ENCODE assay signal across 9 mouse cellular contexts in the genomic region with DNA sequence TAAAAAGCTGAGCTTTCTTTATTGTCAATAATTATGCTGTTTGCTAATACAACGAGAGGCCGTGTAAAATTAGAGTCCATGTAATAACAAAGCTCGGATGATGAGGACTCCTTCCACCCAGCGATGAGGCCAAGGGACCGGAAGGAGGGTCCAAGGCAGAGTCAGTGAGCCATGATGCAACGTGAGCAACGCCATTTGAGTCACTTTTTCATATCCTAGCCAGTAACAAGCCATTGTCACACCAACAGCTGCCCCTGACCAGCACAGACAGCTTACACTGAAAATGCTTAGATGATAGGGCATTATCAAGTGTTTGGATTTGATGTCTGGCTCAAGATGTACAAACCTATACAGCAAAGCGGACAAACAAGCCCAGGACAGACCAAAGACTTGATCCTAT.
DNase-seq lines count a peak whose midpoint lies in the region; ATAC-seq and TF ChIP-seq lines count a peak whose summit lies in the region.
"Had no signal": no experiment of that assay in that cellular context is flagged by ENCODE, and none has a peak within 500 bp of the region (broad histone marks: within the 10 kb centered on the region; RNA-seq: fewer than 3 reads in every experiment).

No protein-coding gene starts in this region.

- no peak for ATAC-seq in heart, embryonic 15.5 days (replicated peaks; ENCODE audit: insufficient number of reproducible peaks, insufficient read depth, low FRiP score, low read depth)
- ATAC-seq in hindbrain, embryonic 13.5 days (ENCODE audit: low FRiP score), result no peak
- no peak for ATAC-seq in midbrain, embryonic 14.5 days (ENCODE audit: low FRiP score, low TSS enrichment)
- ATAC-seq in CD4-positive, CD25-positive, alpha-beta regulatory T cell, adult 4 months, result no peak
- no peak for ATAC-seq in activated CD4-positive, CD25-positive, alpha-beta regulatory T cell, adult 4 months

- H3K27ac ChIP-seq in heart, embryonic 15.5 days, result peak overlapping the region; percentile 94
- H3K27ac ChIP-seq in hindbrain, embryonic 13.5 days, result peak overlapping the region; percentile 98
- H3K27ac ChIP-seq in midbrain, embryonic 14.5 days (replicated peaks; ENCODE audit: low read depth, low read length), result peak overlapping the region; percentile 45

- no peak for TF ChIP-seq CTCF in brain, embryonic 14.5 days (IDR thresholded peaks at IDR 0.05; ENCODE audit: borderline replicate concordance, extremely low read depth, insufficient read depth, insufficient read length)

- no peaks in the 10 kb centered on the region for H3K27me3 ChIP-seq in heart, embryonic 15.5 days
- no peaks in the 10 kb centered on the region for H3K27me3 ChIP-seq in hindbrain, embryonic 13.5 days
- H3K27me3 ChIP-seq in midbrain, embryonic 14.5 days (ENCODE audit: control insufficient read depth, insufficient read depth, low read length), result no peaks in the 10 kb centered on the region
- H3K27me3 ChIP-seq: Patski had no signal

- WGBS in heart, embryonic 15.5 days, result 20% methylated on average over 8 of the region's 8 CpGs
- 26% methylated on average over 8 of the region's 8 CpGs for WGBS in hindbrain, embryonic 13.5 days
- WGBS in midbrain, embryonic 14.5 days, result 25% methylated on average over 8 of the region's 8 CpGs

- no peaks in the 10 kb centered on the region for H3K36me3 ChIP-seq in heart, embryonic 15.5 days
- no peaks in the 10 kb centered on the region for H3K36me3 ChIP-seq in hindbrain, embryonic 13.5 days
- H3K36me3 ChIP-seq in midbrain, embryonic 14.5 days (ENCODE audit: control insufficient read depth, insufficient read depth, low read length), result no peaks in the 10 kb centered on the region; the same call in 1 of the 2 replicates

- TF ChIP-seq POLR2A in brain, embryonic 14.5 days (IDR thresholded peaks at IDR 0.05; ENCODE audit: borderline replicate concordance, extremely low read depth, insufficient read depth, insufficient read length, poor library complexity, severe bottlenecking), result no peak

- peak overlapping the region; percentile 79 for H3K9ac ChIP-seq in heart, embryonic 15.5 days
- H3K9ac ChIP-seq in hindbrain, embryonic 13.5 days, result peak overlapping the region; percentile 94
- peak overlapping the region; percentile 96 for H3K9ac ChIP-seq in midbrain, embryonic 14.5 days (replicated peaks; ENCODE audit: low read length)

- intact Hi-C loops in heart, postnatal 14 days (cut with DNase I), result loop anchor here (5.0 kb wide), 3 partner anchors 66 to 206 kb away; no protein-coding TSS in a partner anchor

- H3K4me1 ChIP-seq in heart, embryonic 15.5 days (replicated peaks), result peaks cover 47% of the 10 kb centered on the region
- H3K4me1 ChIP-seq in hindbrain, embryonic 13.5 days (replicated peaks), result peaks cover 54% of the 10 kb centered on the region
- peaks cover 45% of the 10 kb centered on the region for H3K4me1 ChIP-seq in midbrain, embryonic 14.5 days (ENCODE audit: control insufficient read depth, insufficient read depth, low read length)

- no peaks in the 10 kb centered on the region for H3K9me3 ChIP-seq in heart, embryonic 15.5 days (replicated peaks)
- no peaks in the 10 kb centered on the region for H3K9me3 ChIP-seq in hindbrain, embryonic 13.5 days
- no peaks in the 10 kb centered on the region for H3K9me3 ChIP-seq in midbrain, embryonic 14.5 days (ENCODE audit: control insufficient read depth, low read length)

- H3K4me3 ChIP-seq in heart, embryonic 15.5 days, result peak overlapping the region; percentile 68
- H3K4me3 ChIP-seq in hindbrain, embryonic 13.5 days, result peak overlapping the region; percentile 75
- peak overlapping the region; percentile 73 for H3K4me3 ChIP-seq in midbrain, embryonic 14.5 days (replicated peaks; ENCODE audit: low read depth, low read length)

- peak overlapping the region; percentile 63 for H3K4me2 ChIP-seq in heart, embryonic 15.5 days
- H3K4me2 ChIP-seq in hindbrain, embryonic 13.5 days, result peak overlapping the region; percentile 95
- peak overlapping the region; percentile 96 for H3K4me2 ChIP-seq in midbrain, embryonic 14.5 days (ENCODE audit: low read length)

- no peak for DNase-seq in heart, postnatal 14 days
- peak; percentile 33 for DNase-seq in brain, embryonic 14.5 days (ENCODE audit: low read depth)
- DNase-seq in midbrain, embryonic 14.5 days, result peak; percentile 56
- DNase-seq in layer of hippocampus, adult 18-20 months (ENCODE audit: low spot score in 2 of 2), result no peak

Comparison
In these comparisons a context has a peak if more than half of its experiments do, and no peak if none do; other contexts are left out.
1. H3K27ac ChIP-seq: peak in every context shown above with its lines; median percentile 98 in hindbrain, embryonic 13.5 days; 94 in heart, embryonic 15.5 days; 45 in midbrain, embryonic 14.5 days.
2. DNase-seq: peak in brain, embryonic 14.5 days (single experiment) and midbrain, embryonic 14.5 days (single experiment); none in heart, postnatal 14 days (0 of 2) and layer of hippocampus, adult 18-20 months (0 of 2).
3. Peak in every context shown above with its lines, with median percentiles within 50 percentile points of each other: H3K4me2 ChIP-seq, H3K4me3 ChIP-seq and H3K9ac ChIP-seq.